Mouse (Mus musculus): Measurements from ENCODE around the gene Wnt2.

The Wnt2 gene

GRCm38 (mm10) chr6:18029746-18030656 is at the start of gene Wnt2:
Gene Wnt2 (minus strand): TSS chr6:18030585.
- peak; percentile 29 for DNase-seq

GRCm38 (mm10) chr6:18078615-18079014 is 48.2 kb upstream of the Wnt2 start:
- DNase-seq: peak; percentile 17

GRCm38 (mm10) chr6:18076986-18077385 is 46.6 kb upstream of the Wnt2 start:
- DNase-seq: no peak

GRCm38 (mm10) chr6:18076577-18076976 is 46.2 kb upstream of the Wnt2 start:
- no peak for DNase-seq

GRCm38 (mm10) chr6:18057899-18058298 is 27.5 kb upstream of the Wnt2 start:
- no peak for DNase-seq

- DNase-seq: no peak
Observed at GRCm38 (mm10) chr6:18051702-18052101, 21.3 kb upstream of the Wnt2 start.

- DNase-seq: no peak
Observed at GRCm38 (mm10) chr6:18044299-18044698, 13.9 kb upstream of the Wnt2 start.

GRCm38 (mm10) chr6:18043172-18043571 is 12.8 kb upstream of the Wnt2 start:
- DNase-seq: no peak

- DNase-seq: no peak
Observed at GRCm38 (mm10) chr6:18032271-18032670, 1.9 kb upstream of the Wnt2 start.

- peak; percentile 84 for DNase-seq
Observed at GRCm38 (mm10) chr6:18031509-18032010, 1.2 kb upstream of the Wnt2 start.

GRCm38 (mm10) chr6:18030868-18031508 is 603 bp upstream of the Wnt2 start:
- no peak for DNase-seq

GRCm38 (mm10) chr6:18024133-18024794 is 6.1 kb downstream of the Wnt2 start:
- no peak for DNase-seq

- DNase-seq: no peak
Observed at GRCm38 (mm10) chr6:18013346-18013745, 17.0 kb downstream of the Wnt2 start.

GRCm38 (mm10) chr6:18007356-18007755 is 23.0 kb downstream of the Wnt2 start:
- peak; percentile 59 for DNase-seq

GRCm38 (mm10) chr6:18002065-18002464 is 28.3 kb downstream of the Wnt2 start:
- DNase-seq: no peak

- DNase-seq: no peak
Observed at GRCm38 (mm10) chr6:17998497-17998896, 31.9 kb downstream of the Wnt2 start.

GRCm38 (mm10) chr6:17994956-17995790 is 35.2 kb downstream of the Wnt2 start:
- no peak for DNase-seq

GRCm38 (mm10) chr6:17991625-17992024 is 38.8 kb downstream of the Wnt2 start:
- DNase-seq: peak; percentile 63

- no peak for DNase-seq
Observed at GRCm38 (mm10) chr6:17990173-17991028, 40.0 kb downstream of the Wnt2 start.

- DNase-seq: no peak
Observed at GRCm38 (mm10) chr6:17979361-17979760, 51.0 kb downstream of the Wnt2 start.

- no peak for DNase-seq
Observed at GRCm38 (mm10) chr6:17978881-17979280, 51.5 kb downstream of the Wnt2 start.
